Mouse (Mus musculus) CH12.LX (cell line): ENCODE data around the gene Acyp1. TPM values are rescaled to one million over a fixed set of nuclear protein-coding genes. Genes with fewer than 3 reads are reported as not detected.
A peak's percentile ranks its signal among the peaks of the same experiment; 100 is the strongest.
"Not testable (repeated sequence)": the region's sequence is repeated elsewhere in the genome, so short reads cannot be mapped to it uniquely, and the experiment has no call there.

Experiments used
- DNase-seq: peaks from one replicate; pipeline ENCODE4 v3.0.0-alpha.2; 2013; ENCODE audit errors: extremely low read depth
- H3K27ac ChIP-seq: 2 replicates; pipeline ENCODE4 v1.5.1; 2012; ENCODE audit warnings: low read depth, mild to moderate bottlenecking, control low read depth, moderate library complexity; ENCODE audit not compliant: insufficient read depth
- H3K27me3 ChIP-seq: replicated peaks from 2 replicates; pipeline ENCODE3; 2012; ENCODE audit warnings: inconsistent platforms
- H3K36me3 ChIP-seq, 2 experiments: replicated peaks in 1 of 2; 2 replicates each; pipeline versions ENCODE3 to v1.6.1; 2012; ENCODE audit warnings: inconsistent platforms in 1 of 2, low read length in 1 of 2, mild to moderate bottlenecking in 1 of 2, mixed read lengths in 1 of 2, moderate library complexity in 1 of 2; ENCODE audit not compliant: control insufficient read depth in 1 of 2, insufficient read depth in 1 of 2
- H3K4me1 ChIP-seq, 2 experiments: 2 replicates each; pipeline ENCODE4 v1.6.1; 2012; ENCODE audit warnings: inconsistent platforms in 1 of 2, moderate library complexity in 1 of 2; ENCODE audit not compliant: insufficient read depth in 2 of 2, control insufficient read depth in 1 of 2
- H3K4me2 ChIP-seq: 2 replicates; pipeline ENCODE4 v1.6.1; 2012; ENCODE audit warnings: low read depth, mild to moderate bottlenecking, control low read depth; ENCODE audit not compliant: poor library complexity, insufficient read depth, severe bottlenecking
- H3K4me3 ChIP-seq, 3 experiments: fragments of 150-350 bp in 1 of 3; sonication (generic) in 1 of 3; replicated peaks in 1 of 3; 2 replicates each; pipeline versions ENCODE3 to v1.5.1; 2011 to 2012; ENCODE audit warnings: low read depth in 2 of 3, low read length in 2 of 3, mild to moderate bottlenecking in 2 of 3, moderate library complexity in 2 of 3, control low read depth in 1 of 3, improper control_type of control experiment in 1 of 3, inconsistent platforms in 1 of 3, mixed read lengths in 1 of 3; ENCODE audit not compliant: poor library complexity in 1 of 3
- H3K79me2 ChIP-seq: replicated peaks from 2 replicates; pipeline ENCODE4 v1.6.1; 2012; ENCODE audit warnings: mild to moderate bottlenecking, moderate library complexity; ENCODE audit not compliant: control insufficient read depth, poor library complexity, insufficient read depth, severe bottlenecking; ENCODE audit errors: extremely low read depth
- H3K9ac ChIP-seq: 2 replicates; pipeline ENCODE4 v1.6.1; 2012; ENCODE audit warnings: low read depth, mild to moderate bottlenecking, control low read depth, moderate library complexity; ENCODE audit not compliant: insufficient read depth
- H3K9me3 ChIP-seq: replicated peaks from 2 replicates; pipeline ENCODE3; 2012; ENCODE audit warnings: low read length, inconsistent platforms, mixed read lengths
- CHD1 ChIP-seq: IDR thresholded peaks from 2 replicates; pipeline ENCODE4 v1.6.1; 2012; ENCODE audit warnings: low read depth, low read length, improper control_type of control experiment, inconsistent platforms
- EP300 ChIP-seq: IDR thresholded peaks from 2 replicates; pipeline ENCODE4 v1.6.1; 2011; ENCODE audit warnings: low read length, improper control_type of control experiment
- KAT2A ChIP-seq: IDR thresholded peaks from 2 replicates; pipeline ENCODE4 v1.6.1; 2012; ENCODE audit warnings: low read length, improper control_type of control experiment, inconsistent platforms; ENCODE audit not compliant: insufficient replicate concordance
- ZMIZ1 ChIP-seq: IDR thresholded peaks from 2 replicates; pipeline ENCODE4 v1.6.1; 2012; ENCODE audit warnings: low read depth, mild to moderate bottlenecking, inconsistent platforms, low read length, improper control_type of control experiment
- ZNF384 ChIP-seq: IDR thresholded peaks from 2 replicates; pipeline ENCODE4 v1.6.1; 2012; ENCODE audit warnings: low read depth, low read length, improper control_type of control experiment, inconsistent platforms
- dilution Hi-C: fragments of 300-500 bp; cut with MboI; formaldehyde crosslinking; loops from 2 replicates; pipeline ENCODE4 v1.14.3; 2020; ENCODE audit warnings: low sequenced_read_pairs; ENCODE audit not compliant: extremely low pct_unique_long_range_greater_than_20kb, extremely low pct_ligation_motif_present
- in situ Hi-C: fragments of 300-500 bp; cut with MboI; formaldehyde crosslinking; loops from 3 replicates; pipeline ENCODE4 v1.14.3; 2019; ENCODE audit warnings: low sequenced_read_pairs, low pct_ligation_motif_present, low pct_unique_long_range_greater_than_20kb, mixed read lengths
- polyA plus RNA-seq: library from polyadenylated mRNA; unstranded; fragments of >175 nt; gene quantifications from 2 replicates; pipeline ENCODE4 v1.2.1, GENCODE M21; 2012; ENCODE audit warnings: low read depth; ENCODE audit not compliant: insufficient read length
- total RNA-seq, 2 experiments: library from RNA; depleted of rRNA; stranded (reverse); fragments of 300-350 nt in 1 of 2; fragments of >200 nt in 1 of 2; gene quantifications; 2 replicates each; pipeline ENCODE4 v1.2.3; 2012 to 2014

Gene Acyp1
- total and polyA plus RNA-seq, 3 experiments, result 15.3 to 37.2 (median 27.5) TPM

GRCm38 (mm10) chr12:85284331-85284730 lies 3.9 kb downstream of the Acyp1 start:
- no peak overlapping the region for H3K4me3 ChIP-seq
- in situ Hi-C loops, result no loop called here
- no peak for TF ChIP-seq ZMIZ1
- TF ChIP-seq EP300, result 0 out of 2 replicates have a peak, but pooled peaks have one; percentile 22
- TF ChIP-seq CHD1, result no peak
- no peaks in the 10 kb centered on the region for H3K79me2 ChIP-seq
- peaks cover 7 to 33% of the 10 kb centered on the region in 2 experiments; a peak in 3 of 4 replicates for H3K4me1 ChIP-seq
- peaks cover 2% of the 10 kb centered on the region for H3K27me3 ChIP-seq
- no peak for DNase-seq
- no peaks in the 10 kb centered on the region for H3K9me3 ChIP-seq
- no peak overlapping the region for H3K4me2 ChIP-seq
- no peak overlapping the region for H3K27ac ChIP-seq
- no peak overlapping the region for H3K9ac ChIP-seq
- dilution Hi-C loops, result no loop called here
- H3K36me3 ChIP-seq, result no peaks in the 10 kb centered on the region

GRCm38 (mm10) chr12:85281756-85282155 lies 6.5 kb downstream of the Acyp1 start:
- H3K27me3 ChIP-seq, H3K4me2 ChIP-seq, H3K4me3 ChIP-seq, in situ Hi-C loops, DNase-seq, H3K79me2 ChIP-seq, H3K9me3 ChIP-seq, dilution Hi-C loops, H3K27ac ChIP-seq, H3K9ac ChIP-seq: not testable (repeated sequence)
- Histone ChIP-seq H3K4me1 (peaks cover 2 to 32% of the 10 kb centered on the region in 2 experiments; a peak in 2 of 4 replicates), H3K36me3 (peaks cover 0 to 10% of the 10 kb centered on the region in 2 experiments)

- H3K9ac ChIP-seq, result no peak overlapping the region
- no peaks in the 10 kb centered on the region for H3K79me2 ChIP-seq
- peaks cover 0 to 16% of the 10 kb centered on the region in 2 experiments for H3K36me3 ChIP-seq
- H3K27me3 ChIP-seq, result no peaks in the 10 kb centered on the region
- in situ Hi-C loops (no loop called here), dilution Hi-C loops (no loop called here)
- H3K4me2 ChIP-seq, result peak overlapping the region; percentile 91
- H3K4me3 ChIP-seq, result no peak overlapping the region
- peaks cover 2 to 32% of the 10 kb centered on the region in 2 experiments; a peak in 2 of 4 replicates for H3K4me1 ChIP-seq
- no peak overlapping the region for H3K27ac ChIP-seq
- no peak for DNase-seq
- TF ChIP-seq KAT2A (no peak), ZNF384 (peak; percentile 71; the same call in 1 of the 2 replicates)
- H3K9me3 ChIP-seq, result no peaks in the 10 kb centered on the region
Observed at GRCm38 (mm10) chr12:85280845-85281651, 7.2 kb downstream of the Acyp1 start.
